Mouse (Mus musculus) brain, embryonic 18.5 days (tissue): ENCODE results near the gene Smoc1.

Source experiments
- DNase-seq: peaks from one replicate; pipeline ENCODE4 v3.0.0-alpha.2; 2012; ENCODE audit warnings: low read depth, low spot score

Smoc1 gene

GRCm38 (mm10) chr12:81026277-81026994 lies at the start of gene Smoc1:
Gene Smoc1, plus strand, starts transcription at chr12:81026808.
- DNase-seq = no peak

GRCm38 (mm10) chr12:80982326-80982725 lies 44.3 kb upstream of the Smoc1 start:
- peak; percentile 20 for DNase-seq

- no peak for DNase-seq
Measured at GRCm38 (mm10) chr12:80983695-80984094, 42.9 kb upstream of the Smoc1 start.

GRCm38 (mm10) chr12:80986628-80987027 lies 40.0 kb upstream of the Smoc1 start:
- no peak for DNase-seq

GRCm38 (mm10) chr12:80988286-80988685 lies 38.3 kb upstream of the Smoc1 start:
- no peak for DNase-seq

GRCm38 (mm10) chr12:80990901-80991445 lies 35.6 kb upstream of the Smoc1 start:
- DNase-seq = no peak

GRCm38 (mm10) chr12:80991806-80992205 lies 34.8 kb upstream of the Smoc1 start:
- DNase-seq = no peak

GRCm38 (mm10) chr12:80992540-80993122 lies 34.0 kb upstream of the Smoc1 start:
- DNase-seq = no peak

GRCm38 (mm10) chr12:80993773-80994172 lies 32.8 kb upstream of the Smoc1 start:
- no peak for DNase-seq

GRCm38 (mm10) chr12:80995326-80995725 lies 31.3 kb upstream of the Smoc1 start:
- DNase-seq = no peak

GRCm38 (mm10) chr12:80997652-80998051 lies 29.0 kb upstream of the Smoc1 start:
- no peak for DNase-seq

GRCm38 (mm10) chr12:80998528-80999221 lies 27.9 kb upstream of the Smoc1 start:
- DNase-seq = no peak

- no peak for DNase-seq
Measured at GRCm38 (mm10) chr12:81000924-81001323, 25.7 kb upstream of the Smoc1 start.

GRCm38 (mm10) chr12:81002841-81003635 lies 23.6 kb upstream of the Smoc1 start:
- DNase-seq = no peak

- no peak for DNase-seq
Measured at GRCm38 (mm10) chr12:81009813-81010212, 16.8 kb upstream of the Smoc1 start.

GRCm38 (mm10) chr12:81011994-81012393 lies 14.6 kb upstream of the Smoc1 start:
- DNase-seq = no peak

GRCm38 (mm10) chr12:81013496-81013895 lies 13.1 kb upstream of the Smoc1 start:
- no peak for DNase-seq

GRCm38 (mm10) chr12:81017624-81018023 lies 9.0 kb upstream of the Smoc1 start:
- DNase-seq = no peak

- DNase-seq = no peak
Measured at GRCm38 (mm10) chr12:81018516-81019279, 7.9 kb upstream of the Smoc1 start.

- no peak for DNase-seq
Measured at GRCm38 (mm10) chr12:81019280-81019935, 7.2 kb upstream of the Smoc1 start.
